Mouse (Mus musculus) mesoderm, embryonic 11.5 days (tissue): Measurements from ENCODE around the gene Sqor.

ENCODE experiments used
- DNase-seq: peaks from one replicate; pipeline ENCODE4 v3.0.0-alpha.2; 2012; ENCODE audit warnings: low read depth, low spot score

Sqor gene

DNA sequence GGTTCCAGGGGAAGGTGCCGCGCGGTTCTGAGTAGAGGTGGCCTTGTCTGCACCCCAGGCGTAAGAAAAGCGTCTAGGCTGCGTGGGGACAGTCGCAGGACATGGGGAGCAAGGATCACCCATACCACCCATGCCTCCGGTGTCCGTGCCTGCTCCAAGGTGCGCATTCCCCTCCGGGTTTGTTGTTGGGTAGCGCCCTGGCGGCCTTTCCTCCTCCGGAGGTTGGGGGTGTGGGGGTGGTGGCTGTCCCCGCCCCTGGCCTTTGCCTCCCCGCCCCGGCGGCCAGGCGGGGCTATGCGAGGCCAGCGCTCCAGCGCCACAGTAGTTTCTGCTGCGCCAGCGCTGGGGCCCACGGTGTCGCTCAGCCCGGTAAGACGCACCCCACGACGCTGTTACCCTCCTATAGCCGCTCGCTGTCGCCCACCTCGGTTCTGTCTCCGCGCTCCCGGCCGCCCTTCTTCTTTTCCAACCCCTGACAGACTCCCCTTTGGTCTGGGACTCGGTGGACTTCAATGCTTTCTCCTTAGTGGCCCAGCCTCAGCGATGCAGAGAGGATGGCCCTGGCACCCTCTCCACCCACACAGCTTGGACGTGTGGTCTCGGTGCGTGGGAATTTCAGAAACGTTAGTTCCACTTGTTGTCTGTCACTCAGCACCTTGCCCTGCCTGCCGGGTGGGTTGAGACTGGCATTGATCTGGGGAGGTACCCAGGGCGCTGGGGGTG, at the start of gene Sqor:
Gene Sqor (plus strand): TSS at position 167 of the 723 bp plus-strand sequence.
- peak; percentile 39 for DNase-seq

DNA sequence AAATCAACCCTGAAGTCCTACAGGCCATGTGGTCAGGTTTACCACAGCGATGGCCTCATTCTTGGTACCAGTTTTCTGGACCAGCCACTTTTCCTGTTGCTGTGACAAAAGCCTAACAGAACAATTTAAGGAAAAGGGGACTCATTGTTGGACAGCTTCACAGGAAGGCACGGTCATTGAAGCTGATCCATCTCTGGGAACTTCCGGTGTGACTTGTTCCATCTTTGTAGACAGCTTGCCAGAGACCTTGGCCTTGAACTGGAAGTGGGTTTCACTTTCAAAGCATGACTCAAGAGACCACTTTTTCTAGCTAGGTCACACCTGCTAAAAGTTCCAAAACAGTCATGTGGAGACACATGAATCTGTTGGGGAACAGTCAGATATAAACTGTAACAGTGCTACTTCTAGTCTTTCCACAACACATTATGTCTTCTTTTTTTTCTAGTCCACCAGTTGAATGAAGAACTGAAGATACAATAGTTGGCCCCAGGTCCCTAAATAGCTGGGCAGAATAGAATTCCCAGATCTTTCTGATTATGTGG, 48.7 kb upstream of the Sqor start:
- DNase-seq: no peak

DNA sequence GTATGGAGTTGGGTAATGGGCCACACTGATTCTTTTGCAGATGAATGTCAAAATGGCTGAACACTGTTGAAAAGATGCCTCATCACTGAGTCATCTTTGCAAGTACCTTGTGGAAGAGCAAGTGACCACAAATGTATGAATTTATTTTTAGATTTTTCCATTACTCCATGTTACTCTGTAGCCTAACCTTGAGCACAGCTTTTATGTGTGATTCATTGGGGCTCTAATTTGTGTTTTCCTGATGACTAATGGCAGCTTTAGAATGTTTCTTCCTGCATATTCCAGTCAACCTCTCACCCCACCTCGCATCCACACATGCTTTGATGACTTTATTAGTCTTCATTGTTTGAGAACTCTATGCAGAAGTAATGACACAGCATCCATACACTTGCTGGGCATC, 45.8 kb upstream of the Sqor start:
- no peak for DNase-seq

DNA sequence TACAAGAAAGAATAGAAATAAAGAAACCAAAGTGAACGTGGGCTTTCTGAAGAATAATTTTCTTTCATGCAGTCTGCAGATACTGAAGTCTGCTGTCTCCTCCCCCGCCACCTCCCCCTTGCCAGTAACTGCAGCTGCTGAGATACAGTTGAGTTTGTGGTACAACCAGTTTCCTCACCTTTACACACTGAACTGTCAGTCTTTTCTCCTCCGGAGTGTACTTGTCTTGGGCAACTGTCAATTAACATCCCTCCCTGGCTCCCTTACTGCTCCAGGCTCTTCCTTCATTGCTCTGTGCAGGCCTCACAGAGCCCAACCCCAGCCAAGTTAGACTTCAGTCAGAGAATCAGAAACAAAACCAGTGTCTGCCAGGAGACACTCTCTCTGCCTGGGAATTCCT, 44.5 kb upstream of the Sqor start:
- no peak for DNase-seq

DNA sequence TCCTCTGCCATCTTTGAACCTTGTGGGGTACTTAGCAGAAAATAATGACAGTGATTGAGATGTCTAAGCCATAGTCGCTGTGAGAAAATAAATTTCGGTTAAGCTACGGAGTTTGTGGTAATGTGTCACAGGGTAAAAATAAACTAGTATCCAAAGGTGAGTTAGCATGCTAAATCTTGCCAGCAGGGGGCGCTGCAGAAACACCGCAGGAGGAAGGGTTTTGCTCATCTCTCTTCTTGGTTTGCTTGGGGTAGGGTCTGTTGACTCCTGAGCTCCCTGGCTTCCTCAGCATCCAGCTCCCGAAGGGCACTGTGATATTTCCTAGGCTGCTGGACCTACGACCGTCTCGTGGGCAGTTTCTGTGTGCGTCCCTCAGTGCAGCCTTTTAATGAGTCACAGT, 39.4 kb upstream of the Sqor start:
- no peak for DNase-seq

DNA sequence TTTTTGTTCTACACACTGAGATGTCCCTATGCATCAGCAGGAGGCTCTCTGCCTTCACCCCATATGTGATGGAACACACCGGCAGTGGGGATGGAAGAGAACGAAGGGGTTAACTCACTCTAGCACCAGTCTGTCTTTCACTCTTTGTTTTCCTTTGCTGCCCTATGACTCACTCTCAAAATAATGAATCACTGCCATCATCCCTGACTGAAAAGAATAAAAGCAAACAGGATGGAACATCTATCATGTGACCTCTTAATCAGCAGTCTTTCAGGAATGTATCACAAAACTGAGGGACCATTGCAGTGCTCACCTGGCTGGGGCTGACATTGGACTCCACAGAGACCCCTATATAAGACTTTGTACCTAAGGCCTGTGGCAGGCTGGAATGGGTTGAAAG, 33.6 kb upstream of the Sqor start:
- no peak for DNase-seq

DNA sequence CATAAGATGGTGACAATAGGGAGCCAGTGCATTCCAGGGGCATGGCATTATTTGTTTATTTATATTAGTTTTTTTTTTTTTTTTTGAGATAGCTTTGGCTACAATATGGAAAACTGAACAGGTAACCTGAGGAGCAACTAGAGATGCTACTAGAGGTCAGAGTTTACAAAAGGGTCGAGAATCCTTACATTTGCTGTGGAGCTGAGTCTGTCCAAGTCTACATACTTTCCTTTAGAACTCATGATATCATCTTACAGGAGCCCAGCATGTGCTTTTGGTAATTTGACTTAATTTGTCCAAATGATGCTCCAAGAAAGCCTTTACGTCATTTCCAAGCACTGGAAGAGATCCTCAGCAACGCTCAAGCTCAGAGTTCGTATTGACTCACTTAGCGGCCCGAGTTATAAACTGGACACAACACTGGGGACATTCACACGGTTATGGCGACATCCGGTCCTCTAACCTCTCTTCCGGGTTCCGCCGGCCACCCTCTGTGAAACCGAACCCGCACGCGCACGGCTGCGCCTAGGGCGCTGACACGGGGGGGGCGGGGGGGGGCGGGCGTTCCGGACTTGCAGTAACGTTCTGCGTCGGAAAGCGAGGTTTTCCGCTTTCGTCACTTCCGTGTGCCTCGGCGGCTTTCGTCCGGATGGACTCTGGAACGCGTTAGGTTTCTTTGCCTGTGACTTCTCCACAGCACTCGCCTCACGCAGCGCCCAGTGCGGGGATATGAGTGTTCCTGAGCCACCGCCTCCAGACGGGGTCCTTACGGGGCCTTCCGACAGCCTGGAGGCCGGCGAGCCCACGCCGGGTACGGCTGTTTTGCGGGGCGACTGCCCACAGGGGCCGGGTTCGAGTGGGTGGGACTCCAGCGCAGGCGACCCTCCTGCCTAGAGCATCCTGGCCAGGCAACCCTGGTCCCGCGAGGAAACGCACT, 26.9 kb upstream of the Sqor start, which contains the start of gene Bloc1s6:
Gene Bloc1s6 (plus strand): TSS at position 610 of the 937 bp plus-strand sequence.
- DNase-seq: peak; percentile 95

DNA sequence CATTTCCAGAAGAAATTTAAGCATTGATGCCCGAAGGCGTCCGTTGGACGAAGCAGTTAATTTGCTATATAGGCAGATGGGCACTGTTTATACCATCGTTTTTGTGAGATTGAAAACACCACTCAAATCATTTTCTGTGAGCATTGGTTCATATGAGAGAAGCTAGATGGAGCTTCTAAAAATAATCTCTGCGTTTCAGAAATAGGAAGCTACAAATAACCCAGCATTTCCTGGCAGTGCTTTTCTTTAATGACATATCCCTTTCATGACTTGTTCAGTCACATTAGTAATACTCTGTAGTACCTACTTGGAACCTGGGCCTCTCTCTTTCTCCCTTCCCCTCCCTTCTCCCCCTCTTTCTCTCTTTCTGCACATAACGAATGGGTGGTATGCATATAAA, 26.0 kb upstream of the Sqor start:
- no peak for DNase-seq

DNA sequence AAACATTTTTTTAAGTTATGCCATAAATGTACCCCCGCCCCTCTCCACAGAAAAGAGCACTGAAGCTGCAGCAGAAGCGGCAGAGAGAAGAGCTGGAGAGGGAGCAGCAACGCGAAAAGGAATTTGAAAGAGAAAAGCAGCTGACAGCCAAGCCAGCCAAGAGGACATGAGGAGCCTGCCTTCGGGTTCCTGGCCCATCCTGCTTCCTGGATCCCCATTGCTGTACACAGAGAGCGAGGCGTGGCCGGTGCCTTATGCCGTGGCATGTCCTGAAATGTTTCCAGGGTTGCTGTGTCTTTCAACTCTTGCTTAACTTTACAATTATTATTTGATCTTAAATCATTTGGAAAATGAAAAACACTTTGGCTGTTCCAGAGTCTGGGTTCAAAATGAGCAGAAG, 18.6 kb upstream of the Sqor start:
- DNase-seq: no peak

DNA sequence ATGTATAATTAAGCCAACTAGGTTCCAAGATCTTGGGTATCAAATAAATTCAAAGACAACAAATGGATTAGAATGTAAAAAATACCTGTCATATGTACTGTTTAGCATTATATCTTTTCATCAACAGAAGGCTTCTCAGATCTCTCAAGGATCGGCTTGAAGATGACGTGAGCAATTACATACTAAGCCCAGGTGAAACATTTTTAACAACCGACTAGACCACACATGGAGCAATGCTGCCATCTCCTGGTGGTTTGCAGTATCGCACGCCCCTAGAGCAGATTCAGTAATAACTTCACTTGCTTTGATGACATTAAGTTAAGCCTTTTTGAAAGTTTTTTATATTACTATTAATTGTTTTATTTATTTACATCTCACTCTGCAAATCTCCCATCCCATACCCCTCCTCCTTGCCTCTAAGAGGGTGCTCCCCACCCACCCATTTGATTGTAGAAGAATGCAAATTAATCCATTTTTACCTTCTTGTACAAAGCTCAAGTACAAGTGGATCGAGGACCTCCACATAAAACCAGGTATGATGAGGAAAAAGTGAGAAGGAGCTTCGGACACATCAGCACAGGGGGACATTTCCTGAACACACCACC, 11.2 kb upstream of the Sqor start:
- peak; percentile 61 for DNase-seq

DNA sequence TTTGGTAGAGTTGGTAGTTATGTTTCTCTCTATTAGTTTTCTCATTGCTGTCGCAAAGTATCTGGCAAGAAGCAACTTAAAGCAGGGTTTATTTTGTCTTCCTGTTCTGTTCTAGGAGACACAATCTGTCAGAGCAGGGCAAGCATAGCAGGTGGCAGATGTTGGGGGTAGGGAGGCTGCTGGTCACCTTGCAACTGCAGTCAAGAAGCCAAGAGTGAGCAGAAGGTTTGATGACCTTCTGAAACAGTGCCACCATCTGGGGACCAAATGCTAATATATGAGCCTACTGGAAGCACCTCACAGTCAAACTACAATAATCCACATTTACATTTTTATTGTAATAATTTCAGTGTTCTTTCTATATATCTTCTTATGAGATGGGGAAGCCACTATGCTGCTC, 5.2 kb upstream of the Sqor start:
- no peak for DNase-seq

DNA sequence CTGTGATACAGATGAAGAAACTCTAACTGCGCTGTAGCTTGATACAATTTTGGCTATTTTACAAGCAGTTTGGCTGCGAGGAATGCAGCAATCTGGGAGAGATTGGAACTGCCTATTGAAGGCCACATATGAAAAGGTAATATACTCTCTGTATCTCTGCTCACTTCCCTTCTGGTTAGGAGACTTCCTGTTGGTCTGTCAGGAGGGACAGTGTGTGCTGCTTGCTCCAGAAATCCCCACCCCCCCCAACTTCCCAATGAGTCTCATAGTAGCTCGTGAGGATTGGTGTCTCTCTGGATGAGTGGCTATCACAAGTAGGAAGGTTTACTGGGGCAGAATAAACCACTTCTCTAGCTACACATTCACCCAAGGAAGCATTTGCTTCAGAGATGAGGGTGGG, 2.0 kb upstream of the Sqor start:
- DNase-seq: no peak

DNA sequence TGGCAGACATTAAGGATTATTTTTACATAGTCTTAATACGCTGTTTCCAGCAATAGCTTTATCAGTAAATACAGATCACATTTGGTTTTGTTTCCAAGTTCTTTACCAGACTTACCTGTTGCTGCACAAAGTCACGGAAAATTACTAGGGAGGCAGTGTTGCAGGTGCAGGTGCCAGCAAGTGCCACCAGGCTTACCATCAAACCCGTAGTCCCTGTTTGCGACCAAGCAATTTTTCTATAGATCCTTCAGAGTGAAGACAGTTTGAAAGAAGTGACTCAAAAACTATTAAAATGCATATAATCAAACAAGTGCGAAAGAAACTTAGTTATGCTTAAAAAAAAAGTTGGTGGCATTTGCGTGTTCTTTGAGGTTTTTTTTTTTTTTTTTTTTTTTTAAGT, 511 bp upstream of the Sqor start:
- DNase-seq: no peak

DNA sequence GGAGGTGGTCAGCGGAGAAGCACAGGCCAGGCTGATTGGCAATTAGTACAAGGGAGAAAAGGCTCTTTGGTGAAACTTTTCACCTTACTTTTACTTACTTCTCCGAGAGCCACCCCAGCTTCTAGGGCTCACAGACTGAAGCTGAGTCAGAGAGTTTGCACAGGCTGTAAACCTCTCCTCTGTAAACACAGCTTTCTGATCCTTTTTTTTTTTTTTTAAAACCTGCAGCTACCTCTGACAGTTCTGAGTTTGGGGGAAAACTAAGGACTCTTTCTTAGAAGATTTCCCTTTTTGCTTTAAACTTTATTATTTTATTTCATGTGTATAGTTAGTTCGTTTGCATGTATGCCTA, 733 bp downstream of the Sqor start:
- no peak for DNase-seq

DNA sequence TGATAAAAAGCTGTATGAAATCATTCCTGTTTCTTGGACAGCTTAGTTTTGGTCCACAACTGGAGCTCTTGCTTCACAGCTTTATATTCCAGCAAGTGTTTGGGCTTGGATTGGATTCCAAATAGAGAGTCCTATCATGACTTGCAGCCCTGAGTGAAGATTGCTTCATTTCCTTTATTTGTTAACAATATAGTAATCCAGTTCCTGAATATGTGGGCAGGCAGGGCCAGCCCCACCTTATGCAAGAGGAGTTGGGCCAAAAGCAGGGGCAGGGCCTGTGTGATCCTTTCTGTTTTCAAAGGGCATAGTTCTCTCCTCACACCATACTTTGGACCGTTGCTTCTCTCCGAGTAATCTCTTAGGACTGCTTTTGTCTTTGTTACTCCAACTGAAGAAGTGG, 6.0 kb downstream of the Sqor start:
- DNase-seq: no peak

DNA sequence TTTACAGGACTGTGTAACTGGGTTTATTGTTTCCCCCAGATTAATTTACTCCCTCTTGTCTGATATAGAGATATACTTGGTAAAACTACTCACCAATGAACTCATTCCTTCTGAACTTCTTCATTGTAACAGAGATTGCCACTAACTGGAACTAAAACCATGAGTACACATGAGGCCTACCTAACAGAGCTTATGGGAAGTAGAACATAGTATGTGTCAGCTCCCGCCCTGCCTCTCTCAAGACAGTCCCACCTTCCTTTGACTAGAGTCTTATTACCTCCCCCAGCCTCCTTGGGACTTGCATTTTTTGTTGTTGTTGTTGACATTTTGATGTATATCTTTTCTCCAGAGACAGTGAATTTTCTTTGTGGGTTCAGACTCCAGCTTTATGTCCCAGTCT, 7.9 kb downstream of the Sqor start:
- no peak for DNase-seq

DNA sequence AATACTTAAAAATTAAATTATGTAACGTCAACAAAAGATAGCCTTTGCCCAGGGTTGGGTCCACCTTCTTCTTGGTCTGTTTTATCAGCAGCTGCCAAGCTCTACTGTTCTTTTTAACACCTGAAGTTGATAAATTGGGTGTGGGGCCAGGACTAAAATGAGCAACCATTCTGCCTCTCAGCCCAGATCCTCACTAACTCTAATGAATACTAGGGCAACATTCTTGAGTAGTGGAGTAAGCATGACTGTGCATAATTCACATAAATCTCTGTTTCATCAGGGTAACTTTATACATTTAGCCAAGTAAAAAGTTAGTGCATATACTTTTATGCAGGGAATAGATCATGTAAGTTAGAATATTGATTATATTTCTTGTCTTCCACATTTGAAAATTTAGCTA, 10.5 kb downstream of the Sqor start:
- no peak for DNase-seq

DNA sequence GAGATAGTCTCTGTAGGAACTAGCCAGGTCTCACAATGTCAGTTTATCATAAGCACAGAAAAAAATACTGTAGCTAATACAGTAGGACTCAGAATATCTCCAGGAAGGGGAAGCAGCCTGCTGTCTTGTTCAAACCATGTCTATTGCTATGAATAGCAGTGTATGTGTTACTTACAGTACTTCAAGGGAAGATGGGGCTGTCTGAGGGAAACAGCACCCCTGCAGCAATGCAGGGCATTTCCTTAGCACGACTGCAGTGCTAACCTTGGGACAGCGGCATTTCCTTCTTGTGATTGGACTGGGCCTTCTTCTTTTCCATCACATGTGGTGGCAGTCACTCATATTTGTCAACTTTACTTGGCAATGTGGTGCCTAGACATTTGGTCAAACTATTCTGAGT, 11.8 kb downstream of the Sqor start:
- DNase-seq: no peak

DNA sequence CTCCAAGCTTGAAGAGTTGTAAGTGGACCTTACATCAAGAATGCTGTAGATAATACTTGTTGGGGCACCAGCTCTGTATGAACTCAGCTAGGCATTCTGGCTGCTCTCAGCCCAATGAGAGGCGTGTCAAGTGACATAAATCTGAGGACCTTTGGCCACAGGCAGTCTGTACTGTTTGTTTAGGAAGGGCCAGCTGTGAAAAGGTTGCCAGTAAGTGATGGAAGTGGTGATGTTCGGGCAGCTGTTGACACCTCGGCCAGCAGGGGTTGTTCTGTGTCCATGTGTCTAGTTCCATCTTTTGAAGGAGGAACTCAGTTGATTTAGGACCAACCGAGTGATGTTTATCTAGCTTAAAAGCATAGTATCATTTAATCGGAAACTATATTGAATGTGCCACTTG, 14.9 kb downstream of the Sqor start:
- DNase-seq: peak; percentile 60

DNA sequence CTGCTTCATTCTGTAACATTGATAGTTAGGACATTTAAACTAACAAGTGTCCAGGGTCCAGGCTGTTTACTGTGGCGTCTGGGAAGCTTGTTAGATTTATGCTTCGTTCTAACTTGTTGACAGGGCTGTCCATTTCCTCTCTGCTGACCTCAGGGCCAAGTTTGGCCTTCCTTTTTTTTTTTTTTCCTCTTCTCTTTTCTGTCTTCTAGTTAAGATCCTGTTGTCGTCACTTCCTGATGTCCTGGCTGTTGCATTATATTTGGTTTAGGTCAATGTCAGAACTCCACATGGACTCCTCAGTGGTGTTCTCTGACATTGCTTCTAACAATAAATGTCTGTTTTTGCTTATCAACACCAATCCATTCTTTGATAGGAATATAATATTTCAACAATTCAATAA, 15.4 kb downstream of the Sqor start:
- DNase-seq: no peak

DNA sequence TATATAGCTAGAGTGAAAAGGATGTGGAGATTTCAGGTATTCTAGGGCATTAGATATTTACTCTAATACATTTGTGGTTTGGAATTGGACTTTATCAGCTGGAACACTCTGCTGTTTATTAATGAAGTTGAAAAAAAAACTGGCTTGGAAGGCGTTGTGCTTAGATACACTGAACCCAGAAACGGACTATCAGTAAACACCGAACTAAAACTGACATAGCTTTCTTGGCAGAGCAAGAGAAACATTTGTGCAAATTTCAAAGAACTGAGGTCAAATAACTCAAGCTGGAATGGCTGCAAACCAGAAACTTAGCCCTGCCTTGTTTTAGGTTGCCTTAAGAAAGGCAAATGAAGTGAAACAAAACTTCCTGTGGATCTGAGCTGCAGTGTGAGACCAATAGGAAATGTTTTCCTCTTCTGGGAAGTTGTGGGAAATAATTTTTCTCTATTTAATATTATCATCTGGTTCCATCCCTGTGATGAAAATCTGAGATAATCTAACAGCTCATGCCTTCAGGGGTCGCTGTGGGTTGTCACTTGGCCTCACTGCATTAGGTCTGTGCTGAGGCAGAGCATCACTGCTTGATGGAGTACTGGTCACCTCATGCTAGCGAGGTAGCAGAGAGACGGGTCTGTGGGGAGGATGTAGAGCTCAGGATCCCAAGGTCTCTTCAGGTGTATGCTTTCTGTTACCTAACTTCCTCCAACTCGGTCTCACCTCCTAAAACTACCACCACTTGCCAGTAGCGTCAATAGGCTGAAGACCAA, 16.7 kb downstream of the Sqor start:
- no peak for DNase-seq

DNA sequence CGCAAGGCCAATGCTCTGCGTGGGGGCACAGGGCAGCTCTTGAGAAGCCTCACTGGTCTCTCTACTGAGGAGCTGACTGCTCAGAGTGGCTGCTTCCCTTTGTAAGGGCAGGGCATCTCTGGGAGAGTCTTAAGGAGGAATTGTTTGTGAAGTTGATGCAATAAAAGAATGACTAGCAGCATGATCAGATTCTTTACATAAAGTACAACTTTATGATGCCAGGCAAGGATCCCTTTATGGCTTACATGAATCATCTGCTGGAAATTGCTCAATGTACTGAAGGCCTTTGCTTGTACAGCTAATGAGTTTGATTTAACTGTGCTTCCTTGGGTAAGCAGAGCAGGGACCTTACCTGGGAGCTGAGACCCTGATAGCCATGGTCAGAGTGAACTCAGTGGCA, 18.7 kb downstream of the Sqor start:
- no peak for DNase-seq
